Mouse (Mus musculus) MEL (cell line): Measurements from ENCODE around the gene Pxdn.

ENCODE experiments used
- CHD2 ChIP-seq: IDR thresholded peaks from 2 replicates; pipeline ENCODE4 v1.6.1; 2011; ENCODE audit warnings: low read length, improper control_type of control experiment
- CTCF ChIP-seq, 3 experiments: IDR thresholded peaks in 2 of 3; conservative IDR thresholded peaks in 1 of 3; 2 replicates each; pipeline ENCODE4 v1.5.1; 2011 to 2012; ENCODE audit warnings: low read length in 3 of 3, low read depth in 2 of 3, mild to moderate bottlenecking in 2 of 3, improper control_type of control experiment in 1 of 3, inconsistent platforms in 1 of 3, mixed read lengths in 1 of 3, moderate library complexity in 1 of 3; ENCODE audit not compliant: control insufficient read depth in 1 of 3, insufficient read depth in 1 of 3, poor library complexity in 1 of 3, severe bottlenecking in 1 of 3
- EP300 ChIP-seq, 2 experiments: IDR thresholded peaks; 2 replicates each; pipeline ENCODE4 v1.6.1; 2011; ENCODE audit warnings: improper control_type of control experiment in 2 of 2, low read length in 2 of 2, low read depth in 1 of 2, mild to moderate bottlenecking in 1 of 2
- GABPA ChIP-seq: IDR thresholded peaks from 2 replicates; pipeline ENCODE4 v1.6.1; 2012; ENCODE audit warnings: low read depth, mild to moderate bottlenecking, inconsistent platforms, low read length, improper control_type of control experiment, moderate library complexity
- GATA1 ChIP-seq: IDR thresholded peaks from 2 replicates; pipeline ENCODE4 v1.6.1; 2011; ENCODE audit warnings: low read depth, low read length, improper control_type of control experiment
- HCFC1 ChIP-seq: IDR thresholded peaks from 2 replicates; pipeline ENCODE4 v1.6.1; 2012; ENCODE audit warnings: low read depth, mild to moderate bottlenecking, inconsistent platforms, low read length, improper control_type of control experiment, moderate library complexity
- MAX ChIP-seq: IDR thresholded peaks from 2 replicates; pipeline ENCODE4 v1.6.1; 2011; ENCODE audit warnings: low read length, improper control_type of control experiment
- MEF2A ChIP-seq: IDR thresholded peaks from 2 replicates; pipeline ENCODE4 v1.6.1; 2014; ENCODE audit warnings: low read depth, mild to moderate bottlenecking, inconsistent platforms, low read length, improper control_type of control experiment; ENCODE audit not compliant: poor library complexity, insufficient replicate concordance, severe bottlenecking; ENCODE audit errors: extremely low read depth
- MYC ChIP-seq: IDR thresholded peaks from 2 replicates; pipeline ENCODE4 v1.6.1; 2011; ENCODE audit warnings: low read depth, mild to moderate bottlenecking, low read length, improper control_type of control experiment, moderate library complexity
- NELFE ChIP-seq: IDR thresholded peaks from 2 replicates; pipeline ENCODE4 v1.6.1; 2011; ENCODE audit warnings: low read depth, low read length, improper control_type of control experiment
- POLR2A ChIP-seq, 2 experiments: IDR thresholded peaks; 2 replicates each; pipeline ENCODE4 v1.6.1; 2011 to 2012; ENCODE audit warnings: low read length in 2 of 2, mild to moderate bottlenecking in 2 of 2, control low read depth in 1 of 2, improper control_type of control experiment in 1 of 2, low read depth in 1 of 2, moderate library complexity in 1 of 2; ENCODE audit not compliant: control insufficient read depth in 1 of 2, insufficient read depth in 1 of 2, poor library complexity in 1 of 2
- TCF12 ChIP-seq: IDR thresholded peaks from 2 replicates; pipeline ENCODE4 v1.6.1; 2014; ENCODE audit warnings: low read depth, mild to moderate bottlenecking, inconsistent platforms, low read length, improper control_type of control experiment, moderate library complexity
- ZKSCAN1 ChIP-seq: IDR thresholded peaks from 2 replicates; pipeline ENCODE4 v1.6.1; 2012; ENCODE audit warnings: low read depth, mild to moderate bottlenecking, inconsistent platforms, low read length, improper control_type of control experiment, moderate library complexity

DNA sequence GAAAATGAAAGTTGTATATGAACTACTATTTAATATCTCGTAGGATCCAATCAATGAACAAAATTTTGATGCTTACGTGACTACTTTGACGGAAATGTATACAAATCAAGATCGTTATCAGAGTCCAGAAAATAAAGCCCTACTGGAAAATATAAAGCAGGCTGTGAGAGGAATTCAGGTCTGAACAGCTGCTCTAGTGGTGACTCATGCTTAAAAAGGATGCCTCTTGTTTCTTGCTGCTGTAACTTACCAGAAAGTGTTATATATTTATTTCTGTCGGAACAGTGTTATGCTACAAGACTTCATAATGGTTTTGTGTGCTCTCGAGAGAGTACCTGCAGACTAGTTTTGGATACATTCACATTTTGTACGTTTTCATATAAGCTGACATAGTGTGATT is 17.1 kb upstream of the Pxdn start:
- TF ChIP-seq CTCF (IDR thresholded peaks at IDR 0.05 in 2 of 3, conservative IDR thresholded peaks at IDR 0.05 in 1 of 3; ENCODE audit: control insufficient read depth in 1 of 3, insufficient read depth in 1 of 3, low read depth in 2 of 3, low read length in 3 of 3, poor library complexity in 1 of 3, severe bottlenecking in 1 of 3): no peak
- TF ChIP-seq CHD2: no peak
- no peak for TF ChIP-seq EP300 (IDR thresholded peaks at IDR 0.05; ENCODE audit: low read depth in 1 of 2, low read length in 2 of 2)
- TF ChIP-seq MEF2A: no peak
- no peak for TF ChIP-seq POLR2A (IDR thresholded peaks at IDR 0.05; ENCODE audit: control insufficient read depth in 1 of 2, insufficient read depth in 1 of 2, low read depth in 1 of 2, low read length in 2 of 2, poor library complexity in 1 of 2)
- TF ChIP-seq HCFC1: no peak
- no peak for TF ChIP-seq TCF12
- TF ChIP-seq MAX: no peak
- no peak for TF ChIP-seq GATA1
- no peak for TF ChIP-seq NELFE
- no peak for TF ChIP-seq MYC
- TF ChIP-seq GABPA: no peak
- no peak for TF ChIP-seq ZKSCAN1
